Mouse (Mus musculus): ENCODE results near the gene 2310011J03Rik. TPM values are rescaled to one million over a fixed set of nuclear protein-coding genes. Genes with fewer than 3 reads are reported as not detected.

2310011J03Rik gene
- polyA plus RNA-seq (2012; fragmentation: generic; extraction: Trizol), result 62.6 TPM
- long read RNA-seq, experiment 1, transcript 2310011J03Rik-201 (2 exons, 1,649 nt), result major isoform, 37 of 46 reads
- long read RNA-seq, experiment 1, partial matches to known transcripts, result 0 of 46 reads
- long read RNA-seq, experiment 1, other reads (novel, unspliced or antisense), result 9 of 46 reads
- long read RNA-seq, experiment 2, transcript 2310011J03Rik-201 (2 exons, 1,649 nt), result major isoform, 97 of 97 reads
- long read RNA-seq, experiment 2, partial matches to known transcripts, result 0 of 97 reads
- long read RNA-seq, experiment 2, other reads (novel, unspliced or antisense), result 0 of 97 reads

GRCm38 (mm10) chr10:80320340-80320760, at the start of gene 2310011J03Rik:
TSS of gene 2310011J03Rik (minus strand) at chr10:80320537.
- Histone ChIP-seq H3K79me3 (ENCODE audit: low read depth) (peaks cover 20% of the 10 kb centered on the region), H3ac (ENCODE audit: control insufficient read depth, insufficient read length, low read depth) (peak within 1 kb of the TSS; percentile 82), H3K79me2 (ENCODE audit: control insufficient read depth, insufficient read depth) (peaks cover 44% of the 10 kb centered on the region), H3K36me3 (ENCODE audit: control insufficient read depth, insufficient read depth) (peaks cover 6% of the 10 kb centered on the region), H3K27me3 (ENCODE audit: control insufficient read depth, insufficient read depth, insufficient read length) (no peaks in the 10 kb centered on the region), H3K4me3 (ENCODE audit: insufficient read depth, poor library complexity, severe bottlenecking) (peak within 1 kb of the TSS; percentile 86)
- TF ChIP-seq MYOG (IDR thresholded peaks at IDR 0.05; ENCODE audit: control insufficient read depth, extremely low read depth, insufficient read length) (no peak), FOSL1 (IDR thresholded peaks at IDR 0.05; ENCODE audit: insufficient read depth, low read length, poor library complexity, severe bottlenecking) (no peak), MAX (IDR thresholded peaks at IDR 0.05) (no peak), CEBPB (IDR thresholded peaks at IDR 0.05; ENCODE audit: low read depth) (no peak), MYOD1 (IDR thresholded peaks at IDR 0.05; ENCODE audit: control insufficient read depth, insufficient read length, low read depth) (no peak), USF1 (IDR thresholded peaks at IDR 0.05; ENCODE audit: low read depth) (no peak), CTCF (IDR thresholded peaks at IDR 0.05; ENCODE audit: control insufficient read depth, insufficient read depth, insufficient read length) (no peak)

- H3K79me3 ChIP-seq (ENCODE audit: low read depth), result no peaks in the 10 kb centered on the region
These were observed 48.1 kb upstream of the 2310011J03Rik start for GRCm38 (mm10) chr10:80368392-80368791.

DNA sequence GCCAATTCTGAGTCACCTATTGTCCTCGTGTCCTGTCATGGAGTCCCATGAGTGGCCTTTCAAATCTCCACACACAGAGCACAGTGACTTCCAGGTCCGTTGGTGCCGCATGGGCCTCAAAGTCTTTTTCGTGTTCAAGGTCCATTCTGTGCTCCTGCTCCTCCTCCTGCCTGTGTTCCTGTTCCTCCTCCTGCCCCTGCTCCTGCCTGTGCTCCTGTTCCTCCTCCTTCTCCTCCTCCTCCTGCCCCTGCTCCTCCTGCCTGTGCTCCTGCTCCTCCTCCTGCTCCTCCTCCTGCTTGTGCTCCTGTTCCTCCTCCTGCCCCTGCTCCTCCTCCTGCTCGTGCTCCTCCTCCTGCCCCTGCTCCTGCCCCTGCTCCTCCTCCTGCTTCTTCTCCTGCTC, 47.6 kb upstream of the 2310011J03Rik start:
- Histone ChIP-seq H3K36me3 (ENCODE audit: control insufficient read depth, insufficient read depth) (no peaks in the 10 kb centered on the region), H3K4me3 (ENCODE audit: insufficient read depth, poor library complexity, severe bottlenecking) (peak overlapping the region; percentile 28), H3K27me3 (ENCODE audit: control insufficient read depth, insufficient read depth, insufficient read length) (peaks cover 3% of the 10 kb centered on the region), H3ac (ENCODE audit: control insufficient read depth, insufficient read length, low read depth) (peak overlapping the region; percentile 41), H3K79me3 (ENCODE audit: low read depth) (no peaks in the 10 kb centered on the region), H3K79me2 (ENCODE audit: control insufficient read depth, insufficient read depth) (no peaks in the 10 kb centered on the region)
- TF ChIP-seq MAX (IDR thresholded peaks at IDR 0.05) (peak; percentile 22), MYOG (IDR thresholded peaks at IDR 0.05; ENCODE audit: control insufficient read depth, extremely low read depth, insufficient read length) (no peak)

More at GRCm38 (mm10) chr10:80368392-80368791, 48.1 kb upstream of the 2310011J03Rik start:
- Histone ChIP-seq H3K27me3 (ENCODE audit: control insufficient read depth, insufficient read depth, insufficient read length) (peaks cover 3% of the 10 kb centered on the region), H3K36me3 (ENCODE audit: control insufficient read depth, insufficient read depth) (no peaks in the 10 kb centered on the region), H3K4me3 (ENCODE audit: insufficient read depth, poor library complexity, severe bottlenecking) (no peak overlapping the region), H3ac (ENCODE audit: control insufficient read depth, insufficient read length, low read depth) (no peak overlapping the region), H3K79me2 (ENCODE audit: control insufficient read depth, insufficient read depth) (no peaks in the 10 kb centered on the region)
- peak; percentile 7 for TF ChIP-seq MYOD1 (IDR thresholded peaks at IDR 0.05; ENCODE audit: control insufficient read depth, insufficient read length, low read depth)
- no peak for TF ChIP-seq CEBPB (IDR thresholded peaks at IDR 0.05; ENCODE audit: low read depth)

GRCm38 (mm10) chr10:80365736-80366135, 45.4 kb upstream of the 2310011J03Rik start:
- TF ChIP-seq MYOG (IDR thresholded peaks at IDR 0.05; ENCODE audit: control insufficient read depth, extremely low read depth, insufficient read length) (no peak), FOSL1 (IDR thresholded peaks at IDR 0.05; ENCODE audit: insufficient read depth, low read length, poor library complexity, severe bottlenecking) (no peak), CEBPB (IDR thresholded peaks at IDR 0.05; ENCODE audit: low read depth) (no peak), CTCF (IDR thresholded peaks at IDR 0.05; ENCODE audit: control insufficient read depth, insufficient read depth, insufficient read length) (no peak), MYOD1 (IDR thresholded peaks at IDR 0.05; ENCODE audit: control insufficient read depth, insufficient read length, low read depth) (no peak), MAX (IDR thresholded peaks at IDR 0.05) (no peak), USF1 (IDR thresholded peaks at IDR 0.05; ENCODE audit: low read depth) (no peak)
- Histone ChIP-seq H3K79me3 (ENCODE audit: low read depth) (no peaks in the 10 kb centered on the region), H3K4me3 (ENCODE audit: insufficient read depth, poor library complexity, severe bottlenecking) (no peak overlapping the region), H3K27me3 (ENCODE audit: control insufficient read depth, insufficient read depth, insufficient read length) (peaks cover 8% of the 10 kb centered on the region), H3K79me2 (ENCODE audit: control insufficient read depth, insufficient read depth) (no peaks in the 10 kb centered on the region), H3K36me3 (ENCODE audit: control insufficient read depth, insufficient read depth) (no peaks in the 10 kb centered on the region), H3ac (ENCODE audit: control insufficient read depth, insufficient read length, low read depth) (no peak overlapping the region)

- no peaks in the 10 kb centered on the region for H3K79me2 ChIP-seq (ENCODE audit: control insufficient read depth, insufficient read depth)
- H3K36me3 ChIP-seq (ENCODE audit: control insufficient read depth, insufficient read depth), result no peaks in the 10 kb centered on the region
- no peak overlapping the region for H3ac ChIP-seq (ENCODE audit: control insufficient read depth, insufficient read length, low read depth)
- H3K79me3 ChIP-seq (ENCODE audit: low read depth), result no peaks in the 10 kb centered on the region
- no peak overlapping the region for H3K4me3 ChIP-seq (ENCODE audit: insufficient read depth, poor library complexity, severe bottlenecking)
- TF ChIP-seq FOSL1 (IDR thresholded peaks at IDR 0.05; ENCODE audit: insufficient read depth, low read length, poor library complexity, severe bottlenecking) (no peak), USF1 (IDR thresholded peaks at IDR 0.05; ENCODE audit: low read depth) (no peak), CEBPB (IDR thresholded peaks at IDR 0.05; ENCODE audit: low read depth) (no peak), MAX (IDR thresholded peaks at IDR 0.05) (no peak), CTCF (IDR thresholded peaks at IDR 0.05; ENCODE audit: control insufficient read depth, insufficient read depth, insufficient read length) (no peak), MYOG (IDR thresholded peaks at IDR 0.05; ENCODE audit: control insufficient read depth, extremely low read depth, insufficient read length) (no peak), MYOD1 (IDR thresholded peaks at IDR 0.05; ENCODE audit: control insufficient read depth, insufficient read length, low read depth) (no peak)
- peaks cover 24% of the 10 kb centered on the region for H3K27me3 ChIP-seq (ENCODE audit: control insufficient read depth, insufficient read depth, insufficient read length)
These were observed 43.4 kb upstream of the 2310011J03Rik start for GRCm38 (mm10) chr10:80363734-80364133.
